Mouse (Mus musculus): Measurements from ENCODE around the gene Drd2. TPM values are rescaled to one million over a fixed set of nuclear protein-coding genes. Genes with fewer than 3 reads are reported as not detected.

Drd2 gene
- total RNA-seq, 4 experiments from 2014 or later, result not detected

GRCm38 (mm10) chr9:49450491-49450890, 110.1 kb downstream of the Drd2 start:
- no peak for DNase-seq (ENCODE audit: low spot score in 2 of 2)

GRCm38 (mm10) chr9:49452396-49452795, 112.0 kb downstream of the Drd2 start:
- DNase-seq (ENCODE audit: low spot score in 2 of 2), result no peak

DNA sequence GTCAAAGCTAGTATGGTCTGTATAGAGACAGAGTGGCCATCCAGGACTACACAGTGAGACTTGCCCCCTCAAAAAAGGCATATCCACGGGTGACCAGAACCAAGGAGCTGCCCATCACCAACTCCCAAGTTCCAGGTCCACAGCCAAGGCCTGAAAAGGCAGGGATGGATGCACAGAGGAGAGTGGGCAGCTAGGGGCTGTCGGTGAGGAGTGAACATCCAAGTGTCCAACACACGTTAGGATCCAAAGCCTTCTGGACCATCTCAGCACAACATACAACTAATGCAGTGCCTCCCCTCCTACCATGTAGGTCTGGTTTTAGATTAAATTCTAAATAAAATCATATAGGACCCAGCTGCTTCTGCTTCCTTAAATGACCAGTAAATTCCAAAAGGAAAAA, 115.7 kb downstream of the Drd2 start:
- DNase-seq (ENCODE audit: low spot score in 2 of 2), result no peak

Other genes with a start within 250 kb of the Drd2 start
- gene Gm4894, start 90.1 kb upstream of the Drd2 start, total RNA-seq (2022), result not detected
- gene Ankk1, start 86.4 kb downstream of the Drd2 start, total RNA-seq (2022), result not detected
- gene Ttc12, start 145.6 kb downstream of the Drd2 start, total RNA-seq (2022), result 1 to 10 TPM in 1 of 4 experiments, under 1 TPM in 3; 0.82 to 1.0 (median 0.91) TPM

Measured in gastrocnemius, adult 8-10 months (tissue).